Mouse (Mus musculus): ENCODE data around the gene Nelfa.
"Not testable (repeated sequence)": the region's sequence is repeated elsewhere in the genome, so short reads cannot be mapped to it uniquely, and the experiment has no call there.

Nelfa gene

DNA sequence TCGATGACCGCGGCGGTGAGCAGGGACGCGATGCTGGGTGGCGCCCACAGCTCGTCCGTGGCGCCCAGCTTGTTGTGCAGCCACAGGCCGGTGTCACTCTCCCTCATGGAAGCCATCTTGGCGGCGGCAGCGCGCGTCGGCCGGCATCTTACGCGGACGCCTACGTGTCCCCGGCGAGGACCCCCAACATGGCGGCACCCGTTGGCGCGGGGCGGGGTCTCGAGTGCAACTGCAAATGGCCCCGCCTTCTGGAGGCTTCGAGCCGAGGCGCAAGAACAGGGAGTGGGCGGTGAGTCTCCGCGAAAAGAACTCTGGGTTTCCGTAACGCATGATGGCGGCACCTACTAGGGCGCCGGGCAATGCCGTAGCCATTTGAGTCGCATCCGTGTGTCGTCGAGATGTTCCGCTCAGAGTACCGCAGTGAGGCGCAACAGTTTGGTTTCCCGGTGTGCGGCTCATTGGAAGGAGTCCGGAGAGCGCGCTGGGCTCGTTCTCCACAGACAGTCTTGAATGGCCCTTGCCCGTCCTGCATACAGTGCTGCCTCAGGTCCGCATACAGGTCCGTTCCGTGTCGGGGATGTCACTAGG, at the start of gene Nelfa:
Gene Nelfa (minus strand): TSS at position 294 of the 588 bp plus-strand sequence.
- peak; percentile 98 for DNase-seq

DNA sequence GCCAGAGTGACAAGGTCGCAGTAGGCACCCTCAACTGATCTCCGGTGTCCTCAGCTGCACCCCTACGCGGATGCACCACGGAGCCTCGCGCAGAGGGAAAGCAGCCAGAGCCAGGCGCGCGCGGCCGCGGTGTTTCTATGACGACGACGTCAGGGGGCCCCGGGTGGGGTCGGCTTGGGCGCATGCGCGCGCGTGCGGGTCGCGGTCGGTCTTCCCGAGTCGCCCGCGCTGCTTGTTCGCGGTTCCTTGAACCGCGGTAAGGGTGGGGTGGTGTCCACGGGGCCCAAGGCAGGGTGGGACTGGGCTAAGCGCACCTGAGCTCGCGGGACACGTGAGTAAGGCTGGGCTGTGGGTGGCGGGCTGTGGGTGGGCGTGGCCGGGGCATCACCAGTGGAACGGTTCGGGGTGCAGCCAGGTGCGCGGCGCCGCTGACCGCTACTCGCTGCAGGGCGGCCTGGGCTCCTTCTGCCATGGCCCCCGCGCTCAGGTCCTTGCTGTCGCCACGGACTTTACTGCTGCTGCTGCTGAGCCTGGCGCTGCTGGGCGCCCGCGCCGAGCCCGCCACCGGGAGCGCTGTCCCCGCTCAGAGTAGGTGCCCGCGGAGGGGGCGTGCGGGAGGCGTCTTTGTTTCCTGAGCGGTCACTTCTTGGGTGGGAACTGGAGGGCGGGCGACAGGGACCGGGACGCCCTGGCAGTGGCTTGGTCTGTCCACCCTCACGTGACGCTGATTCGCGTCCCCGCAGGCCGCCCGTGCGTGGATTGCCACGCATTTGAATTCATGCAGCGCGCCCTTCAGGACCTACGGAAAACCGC, 47.3 kb upstream of the Nelfa start, which contains the start of gene Gm1673:
Gene Gm1673 (plus strand): TSS at position 125 of the 813 bp plus-strand sequence.
- peak; percentile 75 for DNase-seq

DNA sequence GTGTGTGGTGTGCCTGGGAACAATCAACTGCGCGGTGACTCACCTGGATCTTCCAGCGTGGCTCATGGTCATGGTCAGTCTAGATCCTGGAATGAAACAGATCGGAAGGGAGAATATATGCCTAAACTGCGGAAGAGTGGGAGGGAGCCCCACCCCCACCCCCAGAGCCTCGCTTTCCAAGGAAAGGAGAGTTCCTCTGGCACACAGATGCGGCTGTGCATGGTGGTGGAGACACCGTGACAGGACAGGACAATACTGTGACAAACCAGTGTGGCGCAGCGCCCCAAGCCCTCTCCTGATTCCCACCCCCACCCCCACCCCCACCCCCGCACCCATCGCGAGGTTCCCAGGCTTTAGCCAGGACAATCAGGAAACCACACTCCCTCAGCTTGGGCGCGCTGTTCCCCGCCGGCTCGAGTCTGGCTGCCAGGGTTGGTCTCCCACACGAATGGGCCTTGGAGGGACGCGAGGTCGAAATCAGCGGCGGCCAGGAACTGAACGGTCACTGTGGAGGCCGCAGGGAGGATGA, 46.6 kb upstream of the Nelfa start:
- DNase-seq = no peak

- no peak for DNase-seq
Observed at GRCm38 (mm10) chr5:33976267-33976666, 40.1 kb upstream of the Nelfa start.

DNA sequence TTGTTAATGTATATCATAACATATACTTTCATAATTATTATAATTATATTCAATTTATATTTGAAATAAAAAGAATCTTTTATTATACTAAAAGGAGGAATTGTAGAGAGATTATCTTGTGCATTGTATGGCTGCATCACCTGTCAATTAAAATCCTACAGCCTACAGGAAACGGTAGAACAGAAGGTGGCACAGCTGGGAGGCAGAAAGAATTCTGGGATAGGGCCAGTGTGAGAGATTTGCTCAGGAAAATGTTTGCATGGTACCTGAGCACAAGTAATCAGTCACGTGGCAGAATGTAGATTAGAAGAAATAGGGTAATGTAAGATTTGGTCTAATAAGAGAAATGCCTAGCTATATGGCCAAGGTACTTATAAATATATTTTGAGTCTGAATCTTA, 38.5 kb upstream of the Nelfa start:
- DNase-seq = no peak

- no peak for DNase-seq
Observed at GRCm38 (mm10) chr5:33959382-33959781, 23.2 kb upstream of the Nelfa start.

- no peak for DNase-seq
Observed at GRCm38 (mm10) chr5:33955868-33956267, 19.7 kb upstream of the Nelfa start.

DNA sequence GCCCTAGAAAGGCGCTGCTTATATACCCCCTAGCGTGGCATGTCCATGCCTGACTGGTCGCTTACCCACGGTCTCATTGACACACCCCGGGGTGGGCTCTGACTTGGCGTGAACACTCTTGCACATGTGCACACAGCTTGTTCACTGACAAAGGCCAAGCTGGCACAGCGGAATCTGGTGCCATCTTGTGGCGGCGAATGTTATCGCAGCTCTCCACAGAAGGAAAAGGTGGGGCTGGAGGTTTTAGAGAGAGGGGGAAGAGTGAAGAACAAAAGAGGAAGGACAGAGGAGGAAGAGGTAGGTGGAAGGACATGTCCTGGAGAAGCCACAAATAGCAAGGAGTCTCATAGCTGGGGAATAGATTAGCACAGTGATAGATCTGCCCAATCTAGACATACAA, 18.1 kb upstream of the Nelfa start:
- peak; percentile 77 for DNase-seq

GRCm38 (mm10) chr5:33953471-33954185, 17.4 kb upstream of the Nelfa start:
- DNase-seq = no peak

DNA sequence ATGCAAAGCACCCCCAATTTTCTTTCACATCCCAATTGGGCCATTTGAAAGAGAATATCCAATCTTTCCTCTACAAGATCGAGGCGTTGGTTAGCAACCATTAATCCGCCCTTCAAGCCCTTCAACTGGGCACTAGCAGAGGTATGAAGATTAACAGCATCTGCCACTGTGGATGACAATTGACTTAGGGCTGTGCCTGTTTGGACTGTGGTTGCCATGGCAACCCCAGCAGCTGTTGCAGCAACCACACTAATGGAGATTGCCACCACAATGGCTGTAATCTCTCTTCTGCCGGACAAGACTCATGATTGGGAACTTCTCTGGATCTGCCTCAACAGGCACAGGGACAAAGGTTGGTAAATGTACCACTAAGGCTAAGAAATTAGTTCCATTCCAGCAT, 12.1 kb upstream of the Nelfa start:
- no peak for DNase-seq

- DNase-seq = not testable (repeated sequence)
Observed at GRCm38 (mm10) chr5:33947035-33947434, 10.8 kb upstream of the Nelfa start.

DNA sequence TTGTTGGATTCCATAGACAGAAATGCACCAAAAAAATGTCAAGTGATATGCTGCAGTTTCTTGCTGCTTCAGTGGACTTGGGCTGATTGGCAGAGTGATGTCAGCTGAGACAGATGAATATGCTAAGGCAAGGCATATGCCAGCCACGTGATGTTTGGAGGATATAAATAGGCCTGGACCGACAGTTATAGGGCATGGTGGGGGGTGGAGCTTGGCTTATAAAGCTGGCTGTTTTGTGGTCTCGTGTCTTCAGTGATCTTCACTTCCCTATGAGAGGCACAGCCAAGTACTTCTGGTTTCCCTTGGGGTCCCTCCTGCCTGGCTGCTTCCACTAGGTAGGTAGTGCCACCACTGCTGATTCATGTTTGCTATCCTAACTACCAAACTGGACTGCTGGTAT, 2.2 kb upstream of the Nelfa start:
- DNase-seq = no peak

- DNase-seq = no peak
Observed at GRCm38 (mm10) chr5:33937230-33937629, 1.0 kb upstream of the Nelfa start.

DNA sequence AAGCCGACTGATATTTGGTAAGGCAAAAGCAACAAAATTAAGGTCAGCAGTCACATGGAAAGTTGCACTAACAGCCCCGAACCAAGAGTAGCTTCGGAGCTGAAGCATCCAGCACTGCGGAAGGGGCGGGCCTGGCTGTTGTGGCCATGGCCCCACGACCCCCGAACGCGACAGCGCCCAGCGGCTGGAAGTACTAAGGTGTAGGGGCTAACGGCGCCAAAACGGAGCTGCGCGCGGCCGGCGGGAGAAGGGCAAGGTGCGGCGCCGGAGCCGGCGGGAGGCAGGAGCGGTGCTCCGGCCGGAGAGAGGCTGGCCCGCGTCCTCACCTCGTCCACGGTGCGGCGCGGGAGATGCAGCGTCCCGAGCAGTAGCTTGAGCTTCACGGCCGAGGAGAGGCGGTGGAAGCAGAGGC, 507 bp downstream of the Nelfa start:
- DNase-seq = peak; percentile 55

DNA sequence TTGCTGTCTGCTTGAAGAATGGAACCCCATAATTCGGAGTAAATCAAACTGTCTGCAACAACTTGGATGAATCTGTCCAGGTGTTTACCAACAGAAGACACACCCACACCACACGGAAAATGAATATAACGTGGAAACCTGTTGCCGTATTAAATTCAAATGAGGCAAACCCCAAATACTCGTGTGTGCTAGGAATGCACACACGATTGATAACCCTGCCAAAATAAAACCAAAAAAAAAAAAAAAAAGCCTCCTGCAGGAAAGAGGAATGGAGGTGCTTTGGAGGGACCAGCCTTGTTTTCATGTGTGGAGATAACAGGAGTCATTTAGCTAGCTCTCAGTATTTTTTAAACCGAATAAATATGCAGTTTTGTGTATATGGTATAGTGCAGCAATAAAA, 1.3 kb downstream of the Nelfa start:
- no peak for DNase-seq

DNA sequence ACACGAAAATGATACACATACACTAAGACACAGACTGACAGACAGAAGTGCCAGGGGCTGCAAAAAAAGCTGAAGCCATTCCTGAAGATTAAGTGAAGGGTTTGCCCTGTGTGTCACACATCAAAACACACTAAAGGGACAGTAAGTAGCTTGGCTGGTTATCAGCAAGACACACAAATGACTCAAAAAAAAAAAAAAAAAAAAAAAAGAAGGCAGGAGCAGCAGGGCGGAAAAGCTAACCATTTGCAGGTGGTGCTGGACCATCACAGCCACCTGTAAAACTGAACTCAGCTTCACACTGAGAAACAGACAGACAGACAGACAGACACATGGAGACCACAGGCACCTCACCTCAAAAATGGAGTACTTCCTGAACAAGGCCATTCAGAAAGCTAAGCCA, 2.1 kb downstream of the Nelfa start:
- no peak for DNase-seq

GRCm38 (mm10) chr5:33932413-33932812, 3.8 kb downstream of the Nelfa start:
- DNase-seq = no peak

GRCm38 (mm10) chr5:33926170-33926569, 10.0 kb downstream of the Nelfa start:
- no peak for DNase-seq

DNA sequence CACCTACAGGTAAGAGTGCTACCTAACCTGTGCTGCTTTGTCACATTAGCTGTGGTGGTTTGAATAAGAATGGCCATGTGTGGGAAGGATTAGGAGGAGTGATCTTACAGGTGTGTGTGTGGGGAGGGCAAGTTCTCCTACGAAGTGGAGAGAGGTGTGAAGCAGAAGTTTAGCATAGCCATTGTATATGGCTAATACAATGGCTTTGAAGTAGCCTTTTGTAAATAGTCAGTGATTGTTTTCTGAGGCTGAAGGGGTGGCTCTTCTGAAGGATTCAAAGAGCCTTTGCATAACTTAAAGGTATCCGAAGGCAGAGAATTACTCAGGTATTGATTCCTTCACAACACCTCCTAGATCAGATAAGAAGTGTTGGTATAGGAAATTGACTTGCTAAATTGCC, 13.6 kb downstream of the Nelfa start:
- DNase-seq = no peak

DNA sequence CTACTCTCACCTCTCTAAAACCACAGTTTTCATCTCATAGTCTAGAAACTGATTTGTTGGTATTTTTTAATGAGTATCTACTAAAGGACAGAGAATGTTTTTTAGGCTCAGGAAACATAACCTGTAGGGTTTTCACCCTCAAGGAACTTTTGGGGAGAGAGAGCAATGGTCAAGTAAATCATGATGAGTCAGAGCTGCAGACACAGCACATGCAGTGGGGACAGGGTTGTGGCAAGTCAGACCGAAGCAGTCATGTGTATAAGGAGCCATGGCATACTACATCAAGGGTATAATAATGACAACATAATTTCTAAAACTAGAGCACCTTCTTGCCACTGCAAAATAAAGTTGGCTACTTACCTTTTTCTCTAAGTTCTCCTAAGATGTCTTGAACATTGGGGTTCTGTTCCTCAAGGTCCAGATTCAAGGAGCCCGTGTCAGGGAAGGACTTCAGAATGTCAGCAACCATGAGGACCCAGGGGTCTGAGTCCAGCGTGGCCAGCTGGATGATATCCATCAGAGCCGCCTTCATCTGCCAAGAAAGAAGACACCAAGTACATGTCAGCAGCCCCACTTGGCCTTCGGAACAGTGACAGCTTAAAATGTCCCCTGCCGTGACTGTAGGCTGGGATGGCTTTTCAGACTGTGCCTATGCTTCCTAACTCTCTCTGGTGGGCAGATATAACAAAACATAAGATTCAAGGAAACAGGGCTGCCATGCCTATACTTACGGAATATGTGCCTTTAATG, 14.6 kb downstream of the Nelfa start:
- DNase-seq = no peak

GRCm38 (mm10) chr5:33920924-33921323, 15.3 kb downstream of the Nelfa start:
- no peak for DNase-seq

GRCm38 (mm10) chr5:33920037-33920436, 16.2 kb downstream of the Nelfa start:
- no peak for DNase-seq

DNA sequence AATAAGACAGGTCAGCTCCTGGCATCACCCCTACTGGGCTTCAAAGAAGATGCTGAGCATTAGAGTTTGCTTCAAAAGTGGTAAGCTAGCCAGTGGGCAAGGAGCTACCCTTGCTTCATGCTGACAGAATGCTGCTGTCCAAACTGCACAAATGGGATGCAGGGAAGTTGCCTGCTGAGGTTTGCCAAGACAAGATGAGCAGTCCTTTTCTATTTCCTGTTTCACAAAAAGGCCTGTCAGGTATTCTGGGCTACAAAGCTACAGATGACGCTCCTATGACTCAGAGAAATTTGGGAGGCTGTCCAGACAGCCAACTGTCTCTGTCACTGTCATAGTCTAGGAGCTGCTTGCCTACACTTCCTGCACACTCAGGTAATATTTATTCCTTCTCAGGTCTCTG, 16.7 kb downstream of the Nelfa start:
- no peak for DNase-seq

Measured in lung, postnatal 14 days (tissue).